Mouse (Mus musculus) stomach, postnatal 0 days (tissue): ENCODE data around the gene Hsd17b14.
A peak's percentile ranks its signal among the peaks of the same experiment; 100 is the strongest.

Experiments used
- CTCF ChIP-seq: IDR thresholded peaks from 2 replicates; pipeline ENCODE4 v1.5.1; 2016; ENCODE audit warnings: antibody characterized with exemption, low read depth, mild to moderate bottlenecking, moderate library complexity
- EP300 ChIP-seq: optimal IDR thresholded peaks from 2 replicates; pipeline ENCODE3; 2016; ENCODE audit warnings: antibody characterized with exemption

DNA sequence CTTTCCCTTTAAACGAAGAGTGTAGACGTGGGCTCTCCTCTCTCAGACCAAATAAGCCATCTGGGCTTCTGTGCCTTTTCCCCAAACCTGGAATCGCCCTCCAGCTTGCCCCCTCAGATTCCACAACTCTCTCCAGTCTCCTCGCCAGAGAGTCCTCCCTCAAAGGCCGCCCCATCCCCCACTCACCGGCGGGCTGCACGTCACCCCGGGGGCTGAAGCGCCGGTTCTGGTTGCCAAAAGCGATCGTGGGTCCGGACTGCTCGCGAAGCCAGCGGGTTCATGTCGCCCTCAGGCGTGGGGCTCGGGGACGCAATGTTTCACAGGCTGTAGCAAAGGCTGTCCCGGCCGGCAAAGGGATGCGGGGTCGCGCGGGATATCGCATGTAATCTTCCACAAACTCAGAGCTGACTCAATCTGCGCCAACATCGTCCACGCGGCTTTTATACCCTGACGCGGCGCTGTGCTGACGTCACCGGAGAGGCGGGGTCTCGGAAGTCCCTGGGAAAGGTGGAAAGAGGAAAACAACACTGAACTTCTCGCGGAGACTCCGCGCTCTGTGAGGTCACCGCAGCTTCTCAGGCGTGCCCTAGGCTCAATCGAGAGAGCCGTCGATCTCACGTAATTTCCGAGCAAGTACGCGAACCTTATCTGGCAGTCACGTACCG, 28.8 kb upstream of the Hsd17b14 start, which contains the start of the genes Ppp1r15a and Plekha4:
- TF ChIP-seq EP300 (peak; percentile 76), CTCF (no peak)
